Mouse (Mus musculus): ENCODE measurements at regions not wholly inside any gene's neighbourhood (a gene's known extent, or its start where the extent isn't known, plus 50 kb on each side); places are given as distances from the start of the nearest gene placed in this dataset.

GRCm38 (mm10) chr19:59646231-59646630, 188.1 kb downstream of the Emx2 start:
- Histone ChIP-seq H3K4me2 (ENCODE audit: insufficient read depth, low read depth, poor library complexity, severe bottlenecking) (no peak overlapping the region), H3K4me1 (ENCODE audit: control insufficient read depth in 1 of 2, insufficient read depth in 2 of 2) (peaks cover 0 to 10% of the 10 kb centered on the region in 2 experiments; a peak in 2 of 4 replicates), H3K9ac (ENCODE audit: insufficient read depth, low read depth) (no peak overlapping the region), H3K9me3 (replicated peaks; ENCODE audit: low read length) (no peaks in the 10 kb centered on the region), H3K79me2 (replicated peaks; ENCODE audit: control insufficient read depth, extremely low read depth, insufficient read depth, poor library complexity, severe bottlenecking) (no peaks in the 10 kb centered on the region), H3K36me3 (replicated peaks in 1 of 2; ENCODE audit: control insufficient read depth in 1 of 2, insufficient read depth in 1 of 2, low read length in 1 of 2) (no peaks in the 10 kb centered on the region), H3K27me3 (replicated peaks) (no peaks in the 10 kb centered on the region), H3K27ac (ENCODE audit: insufficient read depth, low read depth) (no peak overlapping the region), H3K4me3 (replicated peaks in 1 of 3; ENCODE audit: low read depth in 2 of 3, low read length in 2 of 3, poor library complexity in 1 of 3) (no peak overlapping the region)
- no peak for DNase-seq (ENCODE audit: extremely low read depth)
- TF ChIP-seq UBTF (IDR thresholded peaks at IDR 0.05; ENCODE audit: low read depth, low read length) (no peak), KAT2A (IDR thresholded peaks at IDR 0.05; ENCODE audit: insufficient replicate concordance, low read length) (no peak), RCOR1 (conservative IDR thresholded peaks at IDR 0.05; ENCODE audit: low read depth, low read length) (no peak), NELFE (IDR thresholded peaks at IDR 0.05; ENCODE audit: low read depth, low read length) (no peak), MAZ (IDR thresholded peaks at IDR 0.05; ENCODE audit: low read depth, low read length) (no peak), POLR2AphosphoS2 (IDR thresholded peaks at IDR 0.05; ENCODE audit: low read depth, low read length) (no peak), ZC3H11A (IDR thresholded peaks at IDR 0.05; ENCODE audit: low read depth, low read length) (no peak), MAFK (IDR thresholded peaks at IDR 0.05; ENCODE audit: insufficient replicate concordance, low read length) (no peak), MYC (IDR thresholded peaks at IDR 0.05; ENCODE audit: low read depth, low read length) (no peak), POLR2A (IDR thresholded peaks at IDR 0.05; ENCODE audit: low read depth, low read length) (no peak), GABPA (IDR thresholded peaks at IDR 0.05; ENCODE audit: insufficient replicate concordance, low read depth, low read length) (no peak), MXI1 (IDR thresholded peaks at IDR 0.05; ENCODE audit: low read depth, low read length) (no peak), USF2 (conservative IDR thresholded peaks at IDR 0.05; ENCODE audit: low read depth, low read length) (no peak), ZKSCAN1 (IDR thresholded peaks at IDR 0.05; ENCODE audit: borderline replicate concordance, low read depth, low read length) (no peak), ZNF384 (IDR thresholded peaks at IDR 0.05; ENCODE audit: low read depth, low read length) (no peak)
- in situ Hi-C loops (cut with MboI; ENCODE audit: low pct_ligation_motif_present, low pct_unique_long_range_greater_than_20kb, low sequenced_read_pairs), result no loop called here
- dilution Hi-C loops (cut with MboI; ENCODE audit: extremely low pct_ligation_motif_present, extremely low pct_unique_long_range_greater_than_20kb, low sequenced_read_pairs), result no loop called here

DNA sequence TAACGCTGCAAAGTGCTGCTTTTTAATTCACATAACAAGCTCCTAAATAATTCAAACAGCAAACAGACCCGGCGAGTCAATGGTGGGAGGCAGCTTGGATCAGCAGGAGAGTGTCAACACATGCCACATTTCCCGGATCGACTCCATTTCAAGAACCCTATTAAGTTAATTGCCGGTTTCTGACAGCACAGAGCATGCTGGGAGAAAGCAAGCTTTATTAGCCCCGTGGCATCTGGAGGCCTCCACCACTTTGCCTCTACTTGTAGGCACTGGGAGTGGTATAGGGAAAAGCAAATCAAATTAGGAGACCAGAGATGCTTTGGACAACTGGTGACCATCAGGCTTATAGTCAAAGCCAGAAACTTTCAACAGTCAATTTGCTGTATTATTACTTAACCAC, 188.5 kb downstream of the Emx2 start:
- Histone ChIP-seq H3K4me3 (replicated peaks in 1 of 3; ENCODE audit: low read depth in 2 of 3, low read length in 2 of 3, poor library complexity in 1 of 3) (no peak overlapping the region), H3K4me2 (ENCODE audit: insufficient read depth, low read depth, poor library complexity, severe bottlenecking) (no peak overlapping the region), H3K9me3 (replicated peaks; ENCODE audit: low read length) (no peaks in the 10 kb centered on the region), H3K27ac (ENCODE audit: insufficient read depth, low read depth) (no peak overlapping the region), H3K36me3 (replicated peaks in 1 of 2; ENCODE audit: control insufficient read depth in 1 of 2, insufficient read depth in 1 of 2, low read length in 1 of 2) (no peaks in the 10 kb centered on the region), H3K79me2 (replicated peaks; ENCODE audit: control insufficient read depth, extremely low read depth, insufficient read depth, poor library complexity, severe bottlenecking) (no peaks in the 10 kb centered on the region), H3K27me3 (replicated peaks) (no peaks in the 10 kb centered on the region), H3K9ac (ENCODE audit: insufficient read depth, low read depth) (no peak overlapping the region), H3K4me1 (ENCODE audit: control insufficient read depth in 1 of 2, insufficient read depth in 2 of 2) (peaks cover 0 to 11% of the 10 kb centered on the region in 2 experiments; a peak in 2 of 4 replicates)
- in situ Hi-C loops (cut with MboI; ENCODE audit: low pct_ligation_motif_present, low pct_unique_long_range_greater_than_20kb, low sequenced_read_pairs) (no loop called here), dilution Hi-C loops (cut with MboI; ENCODE audit: extremely low pct_ligation_motif_present, extremely low pct_unique_long_range_greater_than_20kb, low sequenced_read_pairs) (no loop called here)
- TF ChIP-seq MAX (IDR thresholded peaks at IDR 0.05; ENCODE audit: low read length), result no peak
- no peak for TF ChIP-seq USF2 (conservative IDR thresholded peaks at IDR 0.05; ENCODE audit: low read depth, low read length)
- no peak for DNase-seq (ENCODE audit: extremely low read depth)
